Mouse (Mus musculus) gastrocnemius, adult 2 months (tissue): ENCODE data around the gene Commd6. TPM values are rescaled to one million over a fixed set of nuclear protein-coding genes. Genes with fewer than 3 reads are reported as not detected.

Experiments used
- DNase-seq: peaks from one replicate; pipeline ENCODE4 v3.0.0; 2022
- H3K27ac ChIP-seq: fragments of 200-600 bp; 2 replicates; pipeline ENCODE4 v1.8.1; 2022; ENCODE audit warnings: mild to moderate bottlenecking
- H3K4me3 ChIP-seq: fragments of 200-600 bp; 2 replicates; pipeline ENCODE4 v1.8.1; 2022; ENCODE audit warnings: mild to moderate bottlenecking, moderate library complexity
- CTCF ChIP-seq: fragments of 200-600 bp; IDR thresholded peaks from 2 replicates; pipeline ENCODE4 v1.8.1; 2022; ENCODE audit warnings: antibody characterized with exemption, mild to moderate bottlenecking, moderate library complexity
- intact Hi-C: fragments of 180-260 bp; cut with DNase I; formaldehyde crosslinking; loops from one replicate; pipeline ENCODE4 v1.15.1; 2025
- long read RNA-seq, 2 experiments: library from polyadenylated mRNA; stranded (forward); transcript quantifications; one replicate each; pipeline ENCODE4 v2.0.0; 2021
- total RNA-seq, 2 experiments: library from RNA; stranded (reverse); gene quantifications; 2 replicates each; pipeline ENCODE4 v1.2.3; 2021

Commd6 gene
- total RNA-seq: 10 to 100 TPM; 11.5 to 14.7 TPM
- long read RNA-seq, experiment 1, partial matches to known transcripts: 0 of 1 reads
- long read RNA-seq, experiment 1, other reads (novel, unspliced or antisense): 1 of 1 reads
- long read RNA-seq, experiment 2: 0 reads

DNA sequence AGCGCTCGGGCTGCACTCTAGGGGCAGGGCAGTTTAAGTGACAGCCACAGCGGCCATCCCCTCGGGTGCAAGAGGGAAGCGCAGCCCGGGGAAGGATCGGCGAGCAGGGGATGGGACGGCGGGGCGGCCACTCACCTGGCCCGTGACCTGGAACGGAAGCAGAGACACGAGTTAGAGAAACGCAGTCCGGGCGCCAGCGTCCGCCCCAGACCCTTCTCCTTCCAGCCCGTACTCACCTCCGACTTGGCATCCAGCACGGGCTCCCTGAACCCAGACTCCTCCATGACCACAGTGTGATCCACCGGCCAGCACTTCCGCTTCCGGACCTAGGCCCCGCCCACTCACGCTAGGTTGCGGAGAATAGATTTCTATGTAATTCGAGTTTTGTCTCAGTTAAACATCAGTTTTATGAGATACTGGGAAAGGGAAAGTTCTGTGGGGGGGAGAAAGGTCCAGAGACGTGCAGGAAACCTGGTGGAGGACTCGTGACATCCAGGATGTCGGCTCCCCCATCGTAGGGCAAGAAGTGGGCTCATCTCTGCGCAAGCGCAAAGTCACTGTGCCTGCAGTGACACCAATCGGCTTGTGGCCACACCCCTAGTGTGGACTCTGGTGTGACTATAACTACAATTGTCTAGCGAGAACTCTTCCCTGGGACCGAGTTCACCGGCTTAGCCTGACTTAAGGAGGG, at the start of gene Commd6:
Gene Commd6 (minus strand): TSS at position 534 of the 691 bp plus-strand sequence.
- peak within 1 kb of the TSS; percentile 95 for H3K27ac ChIP-seq
- DNase-seq: peak; percentile 95
- intact Hi-C loops: loop anchor here (1.0 to 10.0 kb wide), 2 partner anchors 13 to 1255 kb away; partner anchors contain the start of gene Uchl3
- 0 out of 2 replicates have a peak, but pooled peaks have one; percentile 3 for TF ChIP-seq CTCF
- H3K4me3 ChIP-seq: peak within 1 kb of the TSS; percentile 92

DNA sequence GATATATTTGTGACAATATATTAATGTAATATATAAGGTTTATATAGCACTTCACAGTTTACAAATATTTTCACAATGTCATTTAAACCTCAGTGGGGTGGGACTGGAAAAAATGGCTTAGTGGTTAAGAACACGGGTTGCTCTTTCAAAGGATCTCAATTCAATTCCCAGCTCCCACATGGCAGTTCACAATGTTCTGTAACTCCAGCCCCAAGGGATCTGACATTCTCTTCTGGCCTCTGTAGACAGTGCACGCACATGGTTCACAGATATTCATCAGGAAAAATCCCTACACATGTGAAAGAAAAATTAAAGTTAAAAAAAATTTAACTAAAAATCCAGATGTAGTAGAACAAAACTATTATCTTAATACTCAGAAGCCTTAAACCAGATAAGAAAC, 47.9 kb upstream of the Commd6 start:
- no peak for DNase-seq
- no peak for TF ChIP-seq CTCF
- peak overlapping the region; percentile 56 for H3K27ac ChIP-seq
- intact Hi-C loops: no loop called here
- H3K4me3 ChIP-seq: no peak overlapping the region

DNA sequence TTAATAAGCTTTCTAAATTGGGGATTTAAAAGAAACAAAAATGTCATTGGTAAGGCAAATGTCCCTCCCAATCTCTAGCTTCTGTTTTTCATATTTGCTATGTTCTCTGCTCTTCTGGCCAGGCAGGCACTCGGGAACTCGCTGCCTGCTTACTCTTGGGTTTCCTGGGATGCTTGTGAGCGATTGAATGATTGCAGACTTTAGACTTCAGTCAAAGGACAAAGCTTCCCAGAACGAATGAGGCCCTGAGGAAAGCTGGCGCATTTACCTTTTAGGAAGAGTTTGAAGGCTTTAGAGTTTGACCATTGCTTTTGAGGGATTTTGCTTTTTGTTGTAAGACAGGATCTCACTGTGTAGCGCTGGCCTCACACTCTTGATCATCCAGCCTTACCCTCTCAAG, 47.2 kb upstream of the Commd6 start:
- H3K4me3 ChIP-seq: no peak overlapping the region
- no peak for DNase-seq
- no peak for TF ChIP-seq CTCF
- intact Hi-C loops: no loop called here
- peak overlapping the region; percentile 56 for H3K27ac ChIP-seq

DNA sequence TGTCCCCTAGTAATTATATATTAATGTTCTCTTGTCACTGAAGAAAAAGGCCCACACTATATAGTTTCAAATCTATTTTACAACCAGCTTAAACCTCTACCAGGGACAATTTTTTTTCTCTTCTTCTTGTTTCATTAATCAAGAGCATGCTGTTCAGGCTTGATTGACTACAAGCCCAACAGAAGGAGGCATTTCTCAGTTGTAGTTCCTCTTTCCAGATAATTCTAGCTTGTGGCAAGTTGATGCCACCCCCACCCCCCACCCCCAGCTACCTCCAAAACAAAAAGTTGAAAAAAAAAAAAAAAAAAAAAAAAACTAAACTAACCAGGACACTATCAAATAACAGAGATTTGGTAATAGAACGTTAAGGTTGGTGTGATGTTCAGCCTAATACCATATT, 31.7 kb upstream of the Commd6 start:
- Histone ChIP-seq H3K27ac (no peak overlapping the region), H3K4me3 (no peak overlapping the region)
- intact Hi-C loops: no loop called here
- DNase-seq: no peak
- no peak for TF ChIP-seq CTCF

DNA sequence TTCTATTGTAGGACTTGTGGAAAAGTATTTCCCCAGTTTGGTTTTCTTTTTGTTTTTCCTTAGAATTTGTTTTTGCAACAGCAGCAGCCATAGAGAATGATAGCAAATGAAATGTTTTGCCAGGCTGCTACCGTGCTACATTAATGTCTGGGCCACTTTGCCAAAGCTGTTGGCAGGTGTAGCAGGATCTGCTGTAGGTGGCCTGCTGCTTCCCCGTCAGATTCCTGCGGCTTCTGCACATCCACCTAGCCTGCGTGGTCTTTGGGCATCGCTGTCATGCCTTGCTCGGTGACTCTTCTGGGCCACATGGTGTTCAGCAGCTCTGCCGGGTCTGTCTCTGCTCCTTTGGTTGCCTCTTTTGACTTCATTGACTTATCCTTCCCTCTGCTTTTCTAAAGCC, 28.1 kb upstream of the Commd6 start:
- no peak for TF ChIP-seq CTCF
- no peak for DNase-seq
- intact Hi-C loops: loop anchor here (10.0 kb wide), 1 partner anchor 276 kb away; no protein-coding TSS in a partner anchor

DNA sequence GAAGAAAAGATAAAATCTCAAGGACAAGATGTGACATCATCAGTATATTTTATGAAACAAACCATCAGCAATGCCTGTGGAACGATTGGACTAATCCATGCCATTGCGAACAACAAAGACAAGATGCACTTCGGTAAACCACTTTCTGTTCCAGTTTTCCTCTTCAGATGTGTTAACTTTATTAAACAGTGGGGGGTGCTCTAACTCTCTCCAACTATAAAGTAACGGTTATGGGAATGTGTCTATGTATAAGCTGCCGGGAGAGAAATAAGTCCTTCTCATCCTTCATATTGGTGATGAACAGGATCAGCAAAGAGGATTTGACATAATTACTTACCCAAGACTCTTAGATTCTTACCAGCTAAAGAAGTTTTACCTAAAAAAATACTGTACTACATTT, 26.1 kb upstream of the Commd6 start:
- intact Hi-C loops: loop anchor here (10.0 kb wide), 1 partner anchor 278 kb away; no protein-coding TSS in a partner anchor
- peak; percentile 34; the same call in 1 of the 2 replicates for TF ChIP-seq CTCF
- no peak overlapping the region for H3K27ac ChIP-seq
- no peak for DNase-seq
- H3K4me3 ChIP-seq: no peak overlapping the region

More for the DNA sequence above, 28.1 kb upstream of the Commd6 start:
- Histone ChIP-seq H3K27ac (no peak overlapping the region), H3K4me3 (no peak overlapping the region)

DNA sequence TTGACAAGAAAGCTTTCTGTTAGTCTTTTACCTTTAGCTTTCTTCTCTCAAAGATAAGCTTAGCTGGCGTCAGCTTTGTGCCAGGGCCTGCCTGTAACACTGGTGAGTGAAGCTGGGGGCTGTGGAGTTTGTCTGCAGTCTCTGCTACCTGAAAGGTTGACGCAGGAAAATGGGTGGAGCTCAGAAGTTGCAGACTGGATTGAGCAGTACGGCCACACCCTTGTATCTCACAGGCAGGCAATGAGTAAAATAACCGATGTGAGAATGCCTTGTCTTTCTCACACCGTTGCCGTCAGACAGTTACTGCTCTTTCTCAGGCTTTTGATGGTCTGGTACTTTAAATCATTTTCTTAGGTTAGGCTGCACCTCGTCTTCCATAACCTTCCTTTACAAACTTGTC, 25.6 kb upstream of the Commd6 start:
- intact Hi-C loops: loop anchor here (10.0 kb wide), 1 partner anchor 279 kb away; no protein-coding TSS in a partner anchor
- Histone ChIP-seq H3K4me3 (no peak overlapping the region), H3K27ac (no peak overlapping the region)
- DNase-seq: no peak
- TF ChIP-seq CTCF: no peak

DNA sequence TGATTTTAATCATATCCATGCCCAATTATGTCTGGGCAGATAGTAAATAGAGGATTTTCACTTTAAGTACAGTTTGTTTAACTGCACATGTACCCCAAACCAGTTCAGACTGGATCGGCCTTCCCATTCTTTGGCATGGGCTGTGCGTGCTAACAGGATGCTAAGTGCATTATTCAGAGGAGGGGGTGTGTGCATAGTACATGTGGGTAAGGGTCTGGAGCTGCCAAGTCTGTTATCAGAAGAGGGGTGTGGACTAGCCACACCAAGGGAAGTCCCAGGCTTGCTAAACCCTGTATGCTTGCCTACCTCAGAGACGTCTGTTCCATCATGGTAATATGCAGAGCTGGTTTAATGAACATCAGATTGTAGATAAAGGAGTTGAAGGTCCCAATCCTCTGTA, 23.8 kb upstream of the Commd6 start:
- intact Hi-C loops: loop anchor here (10.0 kb wide), 1 partner anchor 281 kb away; no protein-coding TSS in a partner anchor
- DNase-seq: no peak
- H3K4me3 ChIP-seq: no peak overlapping the region
- TF ChIP-seq CTCF: no peak
- no peak overlapping the region for H3K27ac ChIP-seq

DNA sequence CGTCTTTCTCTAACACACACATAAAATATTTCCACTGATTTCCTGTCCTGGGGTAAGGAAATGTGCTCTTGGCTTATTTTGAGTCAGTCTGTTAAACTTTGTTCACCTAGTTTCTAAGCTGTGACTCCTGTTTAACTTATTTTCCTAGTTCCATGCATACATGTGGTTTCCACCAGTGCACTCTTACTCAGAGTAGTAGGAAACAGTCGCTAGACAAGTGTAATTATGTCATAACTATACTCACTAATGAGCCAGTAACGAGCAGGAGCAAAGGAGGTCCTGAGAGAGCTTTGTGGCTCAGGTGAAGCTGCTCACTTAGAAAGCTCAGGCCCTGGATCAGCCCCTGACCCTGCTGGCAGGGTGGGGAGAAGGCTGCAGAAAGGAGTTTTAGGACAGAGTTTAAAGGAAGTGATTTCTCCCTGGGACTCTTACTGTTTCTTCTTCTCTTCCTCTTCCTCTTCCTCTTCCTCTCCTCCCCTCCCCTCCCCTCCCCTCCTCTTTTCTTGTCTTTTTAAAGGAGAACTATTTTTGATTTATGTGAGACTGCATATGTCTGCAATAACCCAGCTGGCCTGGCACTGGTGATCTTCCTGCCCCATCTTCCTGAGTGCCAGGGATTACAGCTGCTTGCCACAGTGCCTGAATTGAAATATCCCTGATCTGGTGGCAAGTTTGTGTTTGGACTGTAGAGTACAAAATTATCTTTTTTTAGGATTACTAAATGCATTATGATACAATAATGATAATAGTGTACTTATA, 21.3 kb upstream of the Commd6 start:
- TF ChIP-seq CTCF: no peak
- intact Hi-C loops: loop anchor here (10.0 kb wide), 1 partner anchor 283 kb away; no protein-coding TSS in a partner anchor
- no peak overlapping the region for H3K27ac ChIP-seq
- no peak overlapping the region for H3K4me3 ChIP-seq
- DNase-seq: no peak

DNA sequence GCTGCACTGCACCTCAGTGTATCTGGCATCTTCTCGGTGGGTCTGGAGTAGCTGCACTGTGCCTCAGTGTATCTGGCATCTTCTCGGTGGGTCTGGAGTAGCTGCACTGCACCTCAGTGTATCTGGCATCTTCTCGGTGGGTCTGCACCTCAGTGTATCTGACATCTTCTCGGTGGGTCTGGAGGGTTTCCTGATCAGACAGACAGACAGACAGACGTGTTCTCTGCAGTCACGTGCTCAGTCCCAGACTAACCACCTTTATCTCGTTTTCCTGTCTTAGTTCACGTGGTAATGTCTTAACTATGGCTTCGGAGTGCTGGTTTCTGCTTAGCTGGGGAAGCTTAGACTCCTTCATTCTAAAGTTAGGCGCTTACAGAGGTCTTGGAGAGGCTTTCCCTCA, 15.8 kb upstream of the Commd6 start:
- intact Hi-C loops: no loop called here
- TF ChIP-seq CTCF: no peak
- no peak overlapping the region for H3K4me3 ChIP-seq
- no peak for DNase-seq
- no peak overlapping the region for H3K27ac ChIP-seq

DNA sequence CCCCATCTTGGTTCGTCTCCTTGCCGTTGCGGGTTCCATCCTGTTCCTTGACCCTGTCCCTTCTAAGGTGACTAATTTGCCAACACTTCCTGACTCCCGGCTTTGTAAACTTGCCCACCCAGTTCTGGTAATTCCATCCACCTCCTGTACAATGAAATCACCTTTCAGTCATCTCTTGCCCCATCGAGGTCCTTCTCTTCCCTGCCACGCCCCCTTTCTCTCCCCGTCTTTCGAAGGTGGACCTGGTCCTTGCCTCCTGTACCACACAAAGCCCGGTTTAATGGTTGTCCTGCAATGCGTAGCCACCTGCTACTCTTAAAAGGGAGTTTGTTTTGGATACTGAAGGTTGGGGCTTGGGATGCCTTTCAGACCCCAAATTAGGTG, 14.0 kb upstream of the Commd6 start:
- Histone ChIP-seq H3K27ac (peak overlapping the region; percentile 97), H3K4me3 (peak overlapping the region; percentile 97)
- no peak for TF ChIP-seq CTCF
- intact Hi-C loops: no loop called here
- DNase-seq: no peak

DNA sequence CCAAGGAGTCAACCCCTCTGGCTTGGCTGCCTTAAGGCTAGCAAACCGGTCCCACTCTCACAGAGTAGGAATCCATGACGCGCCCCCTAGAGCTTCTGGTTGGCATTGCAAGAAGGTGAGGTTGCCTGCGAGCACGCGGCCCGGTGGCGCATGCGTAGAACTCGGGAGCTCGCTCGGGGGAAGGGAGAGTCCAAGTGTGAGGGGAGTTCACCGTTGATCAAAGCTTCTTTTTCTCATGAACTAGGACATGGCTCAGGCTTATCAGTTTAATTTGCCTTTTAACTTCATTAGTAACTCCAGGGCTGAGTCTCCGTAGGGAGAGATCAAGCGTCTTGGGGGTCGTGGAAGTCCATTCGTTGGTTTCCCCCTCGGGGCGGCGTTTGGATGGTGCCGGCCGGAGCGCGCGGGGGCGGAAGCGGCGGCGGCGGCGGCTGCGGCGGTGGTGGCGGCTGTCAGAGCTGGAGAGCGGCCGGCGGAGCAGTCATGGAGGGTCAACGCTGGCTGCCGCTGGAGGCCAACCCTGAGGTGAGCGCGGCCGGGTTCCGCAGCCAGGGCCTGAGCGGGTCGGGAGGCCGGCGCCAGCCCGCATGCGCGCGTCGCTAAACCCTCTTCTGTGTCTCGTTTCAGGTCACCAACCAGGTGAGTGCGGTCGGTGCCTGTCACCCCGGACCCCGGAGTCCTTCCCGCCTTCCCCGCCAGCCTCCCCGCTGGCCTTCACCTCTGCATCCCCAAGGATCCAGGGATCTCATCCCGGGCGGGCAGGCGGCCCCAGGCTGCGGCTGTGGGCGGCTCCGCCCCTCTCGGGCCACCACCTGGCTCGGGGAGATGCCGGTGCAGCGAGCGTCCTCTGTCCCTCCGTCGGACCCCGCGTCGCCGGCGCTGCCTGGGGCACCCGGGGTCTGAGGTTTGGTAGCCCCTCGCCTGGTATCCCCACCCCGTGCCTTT, 13.4 kb upstream of the Commd6 start, which contains the start of gene Uchl3:
Gene Uchl3 (plus strand): TSS at position 387 of the 945 bp plus-strand sequence.
- intact Hi-C loops: loop anchor here (1.0 to 2.0 kb wide), 3 partner anchors 14 to 193 kb away; partner anchors contain the start of gene Commd6
- TF ChIP-seq CTCF: peak; percentile 96

More for the DNA sequence above, 13.4 kb upstream of the Commd6 start, which contains the start of gene Uchl3:
- peak; percentile 97 for DNase-seq
- H3K27ac ChIP-seq: peak within 1 kb of the TSS; percentile 97
- peak within 1 kb of the TSS; percentile 97 for H3K4me3 ChIP-seq
